Mouse (Mus musculus): ENCODE measurements around the gene Xrra1. TPM values are rescaled to one million over a fixed set of nuclear protein-coding genes. Genes with fewer than 3 reads are reported as not detected.
A peak's percentile ranks its signal among the peaks of the same experiment; 100 is the strongest.

Xrra1 gene
- polyA plus RNA-seq, 1 experiment from 2014 or later = 1.1 TPM

DNA sequence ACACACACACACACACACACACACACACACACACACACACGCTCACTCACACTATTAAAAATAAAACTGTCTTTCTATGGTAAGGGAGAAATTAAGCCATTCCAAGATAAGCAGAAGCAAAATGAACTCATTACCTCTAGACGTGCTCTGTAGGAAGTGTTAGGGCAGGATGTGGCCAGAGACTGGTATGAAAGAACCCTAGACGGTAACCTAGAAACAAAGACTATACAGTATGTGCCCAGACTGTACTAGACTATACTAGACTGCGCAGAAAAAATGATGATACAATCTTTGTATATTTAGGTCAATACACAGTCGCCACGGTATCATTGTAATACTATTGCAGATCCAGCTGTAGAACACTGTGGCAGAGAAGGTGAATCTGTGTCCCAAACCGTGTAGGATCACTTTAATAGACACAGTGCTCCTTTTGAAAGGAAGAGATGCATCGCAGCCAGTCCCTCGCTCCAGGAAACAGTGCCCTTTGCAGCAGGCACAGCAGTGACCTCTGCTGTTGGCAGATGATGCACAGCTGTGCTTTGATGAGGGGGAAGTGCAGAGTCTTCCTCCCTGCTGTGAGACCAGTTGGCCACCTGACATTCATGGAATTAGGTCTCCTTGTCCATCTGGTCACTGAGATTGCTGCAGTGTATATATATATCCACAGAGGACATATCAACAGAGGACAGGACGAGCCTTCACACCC lies 30.4 kb downstream of the Xrra1 start:
- Histone ChIP-seq H3K4me3 (ENCODE audit: low read depth, low read length) (no peak overlapping the region), H3K36me3 (ENCODE audit: insufficient read depth, low read length) (no peaks in the 10 kb centered on the region), H3K27ac (ENCODE audit: low read length) (no peak overlapping the region), H3K27me3 (replicated peaks; ENCODE audit: insufficient read depth, low read length) (no peaks in the 10 kb centered on the region), H3K9ac (replicated peaks; ENCODE audit: low read depth) (no peak overlapping the region), H3K4me1 (ENCODE audit: insufficient read depth, low read depth, low read length) (no peaks in the 10 kb centered on the region), H3K4me2 (replicated peaks; ENCODE audit: low read depth, low read length) (no peak overlapping the region), H3K9me3 (ENCODE audit: low read length) (no peaks in the 10 kb centered on the region)
- ATAC-seq (no peak; the same call in 1 of the 2 replicates), DNase-seq (ENCODE audit: low spot score) (no peak)
- peak; percentile 58 for TF ChIP-seq CTCF (IDR thresholded peaks at IDR 0.05)
- no peak for TF ChIP-seq EP300 (IDR thresholded peaks at IDR 0.05)
- 27% methylated on average over 10 of the region's 10 CpGs for WGBS

DNA sequence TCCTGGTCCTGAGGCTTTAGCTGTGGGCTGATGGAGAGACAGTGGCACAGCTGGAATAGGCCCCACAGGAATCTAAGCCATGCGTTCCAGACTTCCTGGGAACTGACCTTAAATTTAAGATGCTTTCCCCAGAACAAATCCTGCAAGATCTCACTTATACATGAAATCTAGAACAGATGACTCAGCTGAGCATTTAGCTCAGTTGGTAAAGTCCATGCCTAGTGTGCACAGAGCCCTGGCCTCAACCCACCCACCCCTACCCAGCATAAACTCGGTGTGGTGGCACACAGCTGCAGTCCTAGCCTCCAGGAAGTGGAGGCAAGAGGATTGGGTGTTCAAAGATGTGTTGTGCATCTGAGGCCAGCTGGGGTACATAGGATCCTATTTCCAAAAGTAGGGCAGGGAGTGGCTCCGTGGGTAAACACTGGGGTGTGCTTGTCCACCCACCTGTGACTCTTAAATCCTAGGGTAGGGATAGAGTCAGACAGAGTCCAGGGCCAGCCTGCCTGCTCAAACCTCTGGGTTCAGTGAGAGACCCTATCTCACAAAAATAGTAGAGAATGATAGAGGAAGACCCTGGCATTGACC lies 31.3 kb downstream of the Xrra1 start:
- Histone ChIP-seq H3K27me3 (replicated peaks; ENCODE audit: insufficient read depth, low read length) (no peaks in the 10 kb centered on the region), H3K9ac (replicated peaks; ENCODE audit: low read depth) (no peak overlapping the region), H3K27ac (ENCODE audit: low read length) (no peak overlapping the region), H3K36me3 (ENCODE audit: insufficient read depth, low read length) (no peaks in the 10 kb centered on the region), H3K4me1 (ENCODE audit: insufficient read depth, low read depth, low read length) (no peaks in the 10 kb centered on the region), H3K9me3 (ENCODE audit: low read length) (no peaks in the 10 kb centered on the region), H3K4me2 (replicated peaks; ENCODE audit: low read depth, low read length) (no peak overlapping the region), H3K4me3 (ENCODE audit: low read depth, low read length) (no peak overlapping the region)
- 55% methylated on average over 3 of the region's 3 CpGs for WGBS
- no peak for TF ChIP-seq EP300 (IDR thresholded peaks at IDR 0.05)
- ATAC-seq (no peak), DNase-seq (ENCODE audit: low spot score) (no peak)

DNA sequence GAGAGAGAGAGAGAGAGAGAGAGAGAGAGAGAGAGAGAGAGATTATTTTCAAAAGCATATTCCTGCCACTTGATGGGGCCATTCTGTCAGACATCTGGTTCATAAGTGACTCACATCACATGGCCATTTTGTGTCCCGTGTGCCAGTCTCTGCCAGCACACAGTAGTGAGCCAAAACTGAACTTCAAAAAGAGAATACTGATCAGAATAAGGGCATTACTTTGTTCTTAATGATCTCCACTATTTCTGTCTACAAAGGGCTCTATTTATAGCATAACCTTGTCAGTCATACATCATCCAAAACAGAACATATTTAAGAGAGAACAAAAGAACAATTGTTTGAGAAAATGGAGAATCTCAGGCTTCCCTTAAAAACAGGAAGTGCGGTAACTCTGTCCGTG lies 32.6 kb downstream of the Xrra1 start:
- no peaks in the 10 kb centered on the region for H3K27me3 ChIP-seq (replicated peaks; ENCODE audit: insufficient read depth, low read length)
- H3K36me3 ChIP-seq (ENCODE audit: insufficient read depth, low read length) = no peaks in the 10 kb centered on the region
- H3K9me3 ChIP-seq (ENCODE audit: low read length) = no peaks in the 10 kb centered on the region
- H3K4me3 ChIP-seq (ENCODE audit: low read depth, low read length) = no peak overlapping the region
- TF ChIP-seq CTCF (IDR thresholded peaks at IDR 0.05) = no peak
- TF ChIP-seq EP300 (IDR thresholded peaks at IDR 0.05) = no peak
- no peak overlapping the region for H3K9ac ChIP-seq (replicated peaks; ENCODE audit: low read depth)
- no peaks in the 10 kb centered on the region for H3K4me1 ChIP-seq (ENCODE audit: insufficient read depth, low read depth, low read length)
- WGBS = 42% methylated on average over 3 of the region's 3 CpGs
- no peak overlapping the region for H3K27ac ChIP-seq (ENCODE audit: low read length)
- DNase-seq (ENCODE audit: low spot score) (peak; percentile 25), ATAC-seq (peak; percentile 6; the same call in 1 of the 2 replicates)
- no peak overlapping the region for H3K4me2 ChIP-seq (replicated peaks; ENCODE audit: low read depth, low read length)

DNA sequence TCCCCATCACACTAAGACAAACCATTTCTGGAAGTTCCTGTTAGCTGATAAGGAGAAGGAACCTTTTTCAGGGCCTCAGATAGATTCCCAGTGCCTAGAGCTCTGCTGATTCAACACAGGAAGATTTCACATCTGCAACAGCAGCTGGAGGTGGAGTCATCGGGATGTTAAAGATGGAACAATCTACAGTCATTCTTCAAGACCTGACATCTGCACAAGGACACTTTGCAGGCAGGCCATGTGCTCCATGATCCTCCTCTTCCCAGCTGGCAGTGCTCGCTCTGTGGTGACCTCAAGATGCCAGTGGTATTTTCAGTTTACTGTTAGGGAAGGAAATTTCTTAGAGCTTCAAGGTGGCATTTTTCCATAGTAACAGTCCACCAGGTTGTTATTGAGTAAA lies 33.4 kb downstream of the Xrra1 start:
- TF ChIP-seq CTCF (IDR thresholded peaks at IDR 0.05) = no peak
- no peak for TF ChIP-seq EP300 (IDR thresholded peaks at IDR 0.05)
- no peak overlapping the region for H3K4me2 ChIP-seq (replicated peaks; ENCODE audit: low read depth, low read length)
- no peak overlapping the region for H3K9ac ChIP-seq (replicated peaks; ENCODE audit: low read depth)
- no peak overlapping the region for H3K4me3 ChIP-seq (ENCODE audit: low read depth, low read length)
- H3K27ac ChIP-seq (ENCODE audit: low read length) = no peak overlapping the region
- ATAC-seq (no peak), DNase-seq (ENCODE audit: low spot score) (no peak)
- H3K4me1 ChIP-seq (ENCODE audit: insufficient read depth, low read depth, low read length) = no peaks in the 10 kb centered on the region
- no peaks in the 10 kb centered on the region for H3K27me3 ChIP-seq (replicated peaks; ENCODE audit: insufficient read depth, low read length)
- 64% methylated on average over 2 of the region's 2 CpGs for WGBS
- H3K36me3 ChIP-seq (ENCODE audit: insufficient read depth, low read length) = no peaks in the 10 kb centered on the region
- no peaks in the 10 kb centered on the region for H3K9me3 ChIP-seq (ENCODE audit: low read length)

DNA sequence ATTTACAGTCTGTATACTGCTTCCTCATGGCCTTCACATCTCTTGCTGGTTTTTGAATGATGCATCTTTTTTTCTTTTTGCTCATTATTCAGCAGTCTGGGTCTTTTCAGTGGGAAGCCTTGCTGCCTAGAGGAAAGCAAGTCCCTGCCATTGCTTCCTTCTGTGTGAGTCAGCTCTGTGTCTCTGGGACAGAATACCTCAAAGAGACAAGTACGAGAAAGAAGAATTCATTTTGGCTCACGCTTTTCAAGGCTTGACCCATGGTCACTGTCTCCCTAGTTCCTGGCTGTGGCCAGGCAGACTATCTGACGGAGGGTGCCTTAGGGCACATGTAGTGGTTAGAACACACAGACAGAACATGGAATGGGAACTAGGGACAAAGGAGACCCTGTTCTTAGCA lies 35.1 kb downstream of the Xrra1 start:
- no peak overlapping the region for H3K4me3 ChIP-seq (ENCODE audit: low read depth, low read length)
- H3K9me3 ChIP-seq (ENCODE audit: low read length) = no peaks in the 10 kb centered on the region
- no peaks in the 10 kb centered on the region for H3K4me1 ChIP-seq (ENCODE audit: insufficient read depth, low read depth, low read length)
- no peaks in the 10 kb centered on the region for H3K36me3 ChIP-seq (ENCODE audit: insufficient read depth, low read length)
- ATAC-seq (no peak), DNase-seq (ENCODE audit: low spot score) (no peak)
- TF ChIP-seq CTCF (IDR thresholded peaks at IDR 0.05) = no peak
- no peak for TF ChIP-seq EP300 (IDR thresholded peaks at IDR 0.05)
- no peak overlapping the region for H3K4me2 ChIP-seq (replicated peaks; ENCODE audit: low read depth, low read length)
- 79% methylated on average over 3 of the region's 3 CpGs for WGBS
- no peaks in the 10 kb centered on the region for H3K27me3 ChIP-seq (replicated peaks; ENCODE audit: insufficient read depth, low read length)
- no peak overlapping the region for H3K9ac ChIP-seq (replicated peaks; ENCODE audit: low read depth)
- H3K27ac ChIP-seq (ENCODE audit: low read length) = no peak overlapping the region

DNA sequence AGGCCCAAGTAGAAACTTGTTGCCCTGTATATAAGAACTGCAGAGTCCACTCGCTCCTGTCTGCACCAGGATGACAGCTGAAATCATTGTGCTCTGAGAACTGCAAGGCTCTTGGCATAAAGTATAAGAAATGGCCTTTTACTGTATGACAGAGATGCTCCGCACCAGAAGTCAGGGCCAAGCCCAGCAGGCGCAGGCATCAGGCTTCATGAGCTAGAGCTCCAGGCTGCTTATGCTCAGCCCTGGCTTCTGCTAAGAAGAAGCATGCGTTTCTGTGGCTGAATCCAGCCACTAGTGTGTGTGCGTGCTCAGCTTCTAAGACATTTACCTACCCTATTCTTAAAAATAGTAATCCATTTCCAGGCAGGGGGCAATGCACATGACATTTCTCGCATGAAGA lies 35.6 kb downstream of the Xrra1 start:
- Histone ChIP-seq H3K4me1 (ENCODE audit: insufficient read depth, low read depth, low read length) (no peaks in the 10 kb centered on the region), H3K9me3 (ENCODE audit: low read length) (no peaks in the 10 kb centered on the region), H3K9ac (replicated peaks; ENCODE audit: low read depth) (no peak overlapping the region), H3K27me3 (replicated peaks; ENCODE audit: insufficient read depth, low read length) (no peaks in the 10 kb centered on the region), H3K36me3 (ENCODE audit: insufficient read depth, low read length) (no peaks in the 10 kb centered on the region), H3K27ac (ENCODE audit: low read length) (no peak overlapping the region), H3K4me3 (ENCODE audit: low read depth, low read length) (no peak overlapping the region), H3K4me2 (replicated peaks; ENCODE audit: low read depth, low read length) (no peak overlapping the region)
- no peak for TF ChIP-seq EP300 (IDR thresholded peaks at IDR 0.05)
- no peak for TF ChIP-seq CTCF (IDR thresholded peaks at IDR 0.05)
- WGBS = 81% methylated on average over 6 of the region's 6 CpGs
- no peak for ATAC-seq
- DNase-seq (ENCODE audit: low spot score) = no peak
